Mouse (Mus musculus): Measurements from ENCODE around the gene Rtcb. TPM values are rescaled to one million over a fixed set of nuclear protein-coding genes. Genes with fewer than 3 reads are reported as not detected.

Rtcb gene
- 10 to 100 TPM; 95.1 to 95.2 TPM for total RNA-seq (2021)
- long read RNA-seq, experiment 1, transcript Rtcb-201 (12 exons, 2,009 nt): major isoform, 162 of 177 reads
- long read RNA-seq, experiment 1, partial matches to known transcripts: 7 of 177 reads
- long read RNA-seq, experiment 1, other reads (novel, unspliced or antisense): 8 of 177 reads
- long read RNA-seq, experiment 2, transcript Rtcb-201 (12 exons, 2,009 nt): major isoform, 129 of 142 reads
- long read RNA-seq, experiment 2, partial matches to known transcripts: 7 of 142 reads
- long read RNA-seq, experiment 2, other reads (novel, unspliced or antisense): 6 of 142 reads

- peak; percentile 96 to 98 for DNase-seq (ENCODE audit: low spot score in 2 of 2)
- intact Hi-C loops (cut with DNase I): no loop called here
These were observed at the start of gene Rtcb for GRCm38 (mm10) chr10:85957464-85957950. TSS of gene Rtcb (minus strand) at chr10:85957823.

GRCm38 (mm10) chr10:86006455-86006854, 48.8 kb upstream of the Rtcb start:
- no peak for DNase-seq (ENCODE audit: low spot score in 2 of 2)
- intact Hi-C loops (cut with DNase I): no loop called here

GRCm38 (mm10) chr10:86000447-86000846, 42.8 kb upstream of the Rtcb start:
- no peak for DNase-seq (ENCODE audit: low spot score in 2 of 2)
- intact Hi-C loops (cut with DNase I): no loop called here

- intact Hi-C loops (cut with DNase I): no loop called here
- DNase-seq (ENCODE audit: low spot score in 2 of 2): no peak
These were observed 37.0 kb upstream of the Rtcb start for GRCm38 (mm10) chr10:85994543-85995104.

- intact Hi-C loops (cut with DNase I): no loop called here
- no peak for DNase-seq (ENCODE audit: low spot score in 2 of 2)
These were observed 36.2 kb upstream of the Rtcb start for GRCm38 (mm10) chr10:85993836-85994235.

GRCm38 (mm10) chr10:85992412-85992811, 34.8 kb upstream of the Rtcb start:
- no peak for DNase-seq (ENCODE audit: low spot score in 2 of 2)
- intact Hi-C loops (cut with DNase I): no loop called here

- DNase-seq (ENCODE audit: low spot score in 2 of 2): no peak
- intact Hi-C loops (cut with DNase I): no loop called here
These were observed 31.9 kb upstream of the Rtcb start for GRCm38 (mm10) chr10:85989412-85990115.

GRCm38 (mm10) chr10:85972915-85973314, 15.3 kb upstream of the Rtcb start:
- intact Hi-C loops (cut with DNase I): no loop called here
- peak in 1 of 2 experiments; percentile 47 for DNase-seq (ENCODE audit: low spot score in 2 of 2)

- DNase-seq (ENCODE audit: low spot score in 2 of 2): no peak
- intact Hi-C loops (cut with DNase I): no loop called here
These were observed 14.2 kb upstream of the Rtcb start for GRCm38 (mm10) chr10:85971826-85972225.

GRCm38 (mm10) chr10:85969894-85970620, 12.4 kb upstream of the Rtcb start:
- no peak for DNase-seq (ENCODE audit: low spot score in 2 of 2)
- intact Hi-C loops (cut with DNase I): loop anchor here (5.0 kb wide), 4 partner anchors 52 to 492 kb away; partner anchors contain the start of gene Fbxo7

- DNase-seq (ENCODE audit: low spot score in 2 of 2): no peak
- intact Hi-C loops (cut with DNase I): loop anchor here (5.0 kb wide), 4 partner anchors 54 to 494 kb away; partner anchors contain the start of gene Fbxo7
These were observed 11.1 kb upstream of the Rtcb start for GRCm38 (mm10) chr10:85968731-85969130.

GRCm38 (mm10) chr10:85968157-85968634, 10.6 kb upstream of the Rtcb start:
- intact Hi-C loops (cut with DNase I): loop anchor here (5.0 kb wide), 4 partner anchors 54 to 494 kb away; partner anchors contain the start of gene Fbxo7
- peak; percentile 91 to 94 for DNase-seq (ENCODE audit: low spot score in 2 of 2)

GRCm38 (mm10) chr10:85967411-85968156, 10.0 kb upstream of the Rtcb start:
- intact Hi-C loops (cut with DNase I): loop anchor here (5.0 kb wide), 4 partner anchors 55 to 495 kb away; partner anchors contain the start of gene Fbxo7
- no peak for DNase-seq (ENCODE audit: low spot score in 2 of 2)

- intact Hi-C loops (cut with DNase I): loop anchor here (5.0 kb wide), 4 partner anchors 56 to 496 kb away; partner anchors contain the start of gene Fbxo7
- no peak for DNase-seq (ENCODE audit: low spot score in 2 of 2)
These were observed 8.9 kb upstream of the Rtcb start for GRCm38 (mm10) chr10:85966476-85966875.

- intact Hi-C loops (cut with DNase I): no loop called here
- no peak for DNase-seq (ENCODE audit: low spot score in 2 of 2)
These were observed 6.7 kb upstream of the Rtcb start for GRCm38 (mm10) chr10:85964316-85964715.

- intact Hi-C loops (cut with DNase I): no loop called here
- no peak for DNase-seq (ENCODE audit: low spot score in 2 of 2)
These were observed 5.3 kb upstream of the Rtcb start for GRCm38 (mm10) chr10:85962897-85963296.

- DNase-seq (ENCODE audit: low spot score in 2 of 2): no peak
- intact Hi-C loops (cut with DNase I): no loop called here
These were observed 678 bp downstream of the Rtcb start for GRCm38 (mm10) chr10:85956871-85957419.

- DNase-seq (ENCODE audit: low spot score in 2 of 2): no peak
- intact Hi-C loops (cut with DNase I): no loop called here
These were observed 3.2 kb downstream of the Rtcb start for GRCm38 (mm10) chr10:85954429-85954828.
